Mouse (Mus musculus): ENCODE measurements around the gene Pcp2.

DNA sequence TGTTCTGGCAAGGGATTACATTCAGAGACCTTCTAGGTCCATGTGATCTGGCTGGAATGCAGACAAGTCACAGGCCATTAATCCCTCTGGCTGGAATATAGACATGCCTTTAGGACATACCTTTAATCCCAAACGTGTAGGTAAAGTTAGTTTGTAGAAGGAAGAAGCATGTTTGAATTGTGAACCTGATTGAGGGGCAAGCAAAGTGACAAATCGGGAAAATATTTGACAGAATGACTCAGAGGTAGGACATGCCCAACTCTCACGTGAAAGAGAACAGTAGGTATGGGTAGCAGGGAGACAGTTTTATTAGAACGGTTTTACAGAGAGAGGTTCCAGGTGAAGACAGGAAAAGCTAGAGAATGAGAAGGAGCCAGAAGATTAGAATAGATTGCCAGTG, 22.2 kb upstream of the Pcp2 start:
- TF ChIP-seq USF1 (IDR thresholded peaks at IDR 0.05; ENCODE audit: low read depth, low read length): no peak
- TF ChIP-seq CTCF (conservative IDR thresholded peaks at IDR 0.05 in 1 of 2, IDR thresholded peaks at IDR 0.05 in 1 of 2; ENCODE audit: low read depth in 2 of 2, low read length in 2 of 2): no peak

All from CH12.LX (cell line).